Mouse (Mus musculus): ENCODE measurements around the gene Armc8. TPM values are rescaled to one million over a fixed set of nuclear protein-coding genes. Genes with fewer than 3 reads are reported as not detected.

The Armc8 gene
- polyA plus RNA-seq, 1 experiment from 2014 or later: 60.2 TPM

DNA sequence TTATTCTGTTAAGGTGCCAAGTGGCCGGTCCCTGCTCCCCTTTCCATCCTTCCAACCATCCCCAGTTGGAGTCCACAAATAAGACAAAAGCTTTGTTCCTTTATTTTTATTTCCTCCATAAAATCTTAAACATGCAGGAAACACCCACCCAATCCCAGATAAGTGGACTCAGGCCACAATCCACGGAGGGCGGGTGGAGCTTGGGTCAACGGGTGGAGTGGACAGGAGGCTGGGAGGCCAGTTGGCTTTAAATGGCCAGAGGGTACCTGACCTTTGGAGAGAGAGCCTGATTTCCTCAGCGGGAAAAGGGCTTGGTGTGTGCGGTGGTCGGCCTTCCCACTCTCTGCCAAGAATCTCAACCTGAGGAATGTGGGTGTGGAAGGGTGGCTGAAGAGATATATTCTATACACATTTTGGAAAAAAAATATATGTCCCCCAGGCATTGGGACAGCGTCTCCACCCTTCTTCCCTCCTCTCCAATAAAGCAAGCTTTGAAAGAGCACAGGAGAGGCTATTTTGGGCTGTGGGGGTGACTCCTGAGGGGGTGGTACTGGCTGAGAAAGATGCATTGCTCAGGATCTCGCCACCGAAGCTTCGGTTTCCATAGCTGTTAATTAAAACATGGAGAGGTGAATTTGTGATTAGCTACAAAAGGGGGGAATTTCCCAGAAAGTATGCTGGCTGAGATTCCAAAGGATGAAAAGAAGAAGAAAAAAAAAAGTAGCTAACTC, 139.9 kb downstream of the Armc8 start:
- no peaks in the 10 kb centered on the region for H3K9me3 ChIP-seq
- no peak for ATAC-seq (replicated peaks)
- WGBS: 65% methylated on average over 11 of the region's 11 CpGs

More for the DNA sequence above, 139.9 kb downstream of the Armc8 start:
- Histone ChIP-seq H3K27ac (replicated peaks) (no peak overlapping the region), H3K4me2 (replicated peaks) (no peak overlapping the region), H3K36me3 (no peaks in the 10 kb centered on the region), H3K9ac (replicated peaks) (no peak overlapping the region), H3K4me1 (peaks cover 15% of the 10 kb centered on the region), H3K4me3 (no peak overlapping the region), H3K27me3 (no peaks in the 10 kb centered on the region)

Other genes with a start within 250 kb of the Armc8 start
- 0.46 and 0.86 TPM in 2 replicates for gene Esyt3, start 210.3 kb downstream of the Armc8 start, polyA plus RNA-seq (2015; fragmentation: Nextera tagmentation; extraction: Ambion mirVana)
- gene Mras, start 131.5 kb downstream of the Armc8 start, polyA plus RNA-seq (2015; fragmentation: Nextera tagmentation; extraction: Ambion mirVana): 58.8 and 59.5 TPM in 2 replicates
- gene Nme9, start 117.4 kb downstream of the Armc8 start, polyA plus RNA-seq (2015; fragmentation: Nextera tagmentation; extraction: Ambion mirVana): 1.0 and 1.6 TPM in 2 replicates
- 28.9 and 31.6 TPM in 2 replicates for gene Dbr1, start 6.9 kb upstream of the Armc8 start, polyA plus RNA-seq (2015; fragmentation: Nextera tagmentation; extraction: Ambion mirVana)
- not detected in 2 replicates for gene A4gnt, start 43.6 kb upstream of the Armc8 start, polyA plus RNA-seq (2015; fragmentation: Nextera tagmentation; extraction: Ambion mirVana)
- 13.3 TPM in 2 replicates for gene Dzip1l, start 60.6 kb upstream of the Armc8 start, polyA plus RNA-seq (2015; fragmentation: Nextera tagmentation; extraction: Ambion mirVana)
- not detected in 2 replicates for gene Cldn18, start 148.4 kb upstream of the Armc8 start, polyA plus RNA-seq (2015; fragmentation: Nextera tagmentation; extraction: Ambion mirVana)

Data from forebrain, embryonic 15.5 days (tissue).